Mouse (Mus musculus) liver, adult 2 months (tissue): ENCODE results near the gene Capns2.

Experiments
- CTCF ChIP-seq: fragments of 200-500 bp; IDR thresholded peaks from 2 replicates; pipeline ENCODE4 v1.5.1; 2011; ENCODE audit warnings: low read depth, low read length, control low read depth
- POLR2A ChIP-seq: fragments of 200-500 bp; IDR thresholded peaks from 2 replicates; pipeline ENCODE4 v1.6.1; 2011; ENCODE audit warnings: low read length, control low read depth; ENCODE audit not compliant: insufficient read depth; ENCODE audit errors: extremely low read depth

DNA sequence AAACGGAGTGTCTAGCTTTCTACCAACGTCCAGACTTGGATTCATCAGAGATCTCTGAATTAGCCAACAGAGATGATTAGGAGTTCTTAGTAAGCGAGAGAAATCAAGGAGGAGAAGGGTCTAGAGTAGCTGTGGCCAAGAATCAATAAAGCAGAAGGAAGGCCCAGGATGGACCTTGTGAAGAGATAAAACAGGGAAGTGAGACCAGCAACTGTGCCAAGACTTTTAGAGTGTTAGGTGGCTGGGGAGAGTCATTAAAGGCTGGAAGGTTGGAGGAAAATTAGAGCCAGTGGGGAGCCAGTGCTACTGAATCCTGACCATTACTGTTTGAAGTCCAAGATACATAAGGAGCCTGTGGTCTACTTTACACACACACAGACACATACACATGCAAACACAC is 10.3 kb downstream of the Capns2 start:
- no peak for TF ChIP-seq CTCF
- no peak for TF ChIP-seq POLR2A
